Mouse (Mus musculus) forebrain, embryonic 15.5 days (tissue): ENCODE data around the gene Shisa8. TPM values are rescaled to one million over a fixed set of nuclear protein-coding genes. Genes with fewer than 3 reads are reported as not detected.

Source experiments
- microRNA counts: library from miRNA; unstranded; fragments of <30 nt; microRNA quantifications from one replicate; lab custom pipeline; 2016
- microRNA-seq: library from miRNA; unstranded; fragments of <30 nt; microRNA quantifications from one replicate; pipeline ENCODE4, GENCODE M21; 2016
- polyA plus RNA-seq: library from polyadenylated mRNA; unstranded; fragments of >200 nt; fragmentation: Nextera tagmentation; extraction: Ambion mirVana; gene quantifications from 2 replicates; pipeline ENCODE4 v1.2.1, GENCODE M21; 2015

Shisa8 gene
- polyA plus RNA-seq, 1 experiment from 2014 or later, result 0.69 TPM

MicroRNAs within 50 kb of the gene (microRNA counts, 519-probe panel; counts per million panel counts)
- microRNA mmu-miR-33 (lab: Ali Mortazavi, UCI), result 2,529 counts per million, percentile 55 among the panel's probes with 10 or more counts

Small RNAs within 50 kb of the gene (microRNA-seq; reads per million reads assigned to microRNA genes)
- 115 reads per million, percentile 55 among the genes with 10 or more reads in this experiment for gene Mir33

Other genes starting within 250 kb of the Shisa8 start
- gene 1700029P11Rik, start 232.3 kb downstream of the Shisa8 start, polyA plus RNA-seq, result not detected in 2 replicates
- gene Xrcc6, start 225.0 kb downstream of the Shisa8 start, polyA plus RNA-seq, result 58.9 and 59.5 TPM in 2 replicates
- gene Desi1, start 179.0 kb downstream of the Shisa8 start, polyA plus RNA-seq, result 42.3 and 44.7 TPM in 2 replicates
- 258 and 264 TPM in 2 replicates for gene Snu13, start 165.2 kb downstream of the Shisa8 start, polyA plus RNA-seq
- gene 4930407I10Rik, start 153.7 kb downstream of the Shisa8 start, polyA plus RNA-seq, result not detected in 2 replicates
- not detected in 2 replicates for gene Mei1, start 142.8 kb downstream of the Shisa8 start, polyA plus RNA-seq
- 17.7 and 18.4 TPM in 2 replicates for gene Ccdc134, start 84.9 kb downstream of the Shisa8 start, polyA plus RNA-seq
- 223 and 225 TPM in 2 replicates for gene Srebf2, start 65.6 kb downstream of the Shisa8 start, polyA plus RNA-seq
- gene Tnfrsf13c, start 11.6 kb upstream of the Shisa8 start, polyA plus RNA-seq, result 0.11 and 0.37 TPM in 2 replicates
- gene Cenpm, start 31.9 kb upstream of the Shisa8 start, polyA plus RNA-seq, result 38.9 and 45.6 TPM in 2 replicates
- gene 1500009C09Rik, start 39.6 kb upstream of the Shisa8 start, polyA plus RNA-seq, result 13.5 and 14.7 TPM in 2 replicates
- 450 and 460 TPM in 2 replicates for gene Sept3, start 62.1 kb upstream of the Shisa8 start, polyA plus RNA-seq
- 0.15 TPM in 1 of 2 replicates, not detected in the other for gene Wbp2nl, start 86.1 kb upstream of the Shisa8 start, polyA plus RNA-seq
- 23.2 and 23.9 TPM in 2 replicates for gene Naga, start 126.1 kb upstream of the Shisa8 start, polyA plus RNA-seq
- 1.4 and 1.5 TPM in 2 replicates for gene Pheta2, start 126.1 kb upstream of the Shisa8 start, polyA plus RNA-seq
- gene Smdt1, start 126.1 kb upstream of the Shisa8 start, polyA plus RNA-seq, result 292 and 313 TPM in 2 replicates
- gene Ndufa6, start 141.5 kb upstream of the Shisa8 start, polyA plus RNA-seq, result 322 and 334 TPM in 2 replicates
- 1.9 and 2.7 TPM in 2 replicates for gene Cyp2d22, start 167.4 kb upstream of the Shisa8 start, polyA plus RNA-seq
- gene Cyp2d11, start 181.2 kb upstream of the Shisa8 start, polyA plus RNA-seq, result not detected in 2 replicates
- gene Cyp2d10, start 194.4 kb upstream of the Shisa8 start, polyA plus RNA-seq, result 0.46 TPM in 1 of 2 replicates, not detected in the other
- gene Cyp2d9, start 220.6 kb upstream of the Shisa8 start, polyA plus RNA-seq, result not detected in 2 replicates